Mouse (Mus musculus) forebrain, embryonic 13.5 days (tissue): ENCODE data around the gene Tex2. TPM values are rescaled to one million over a fixed set of nuclear protein-coding genes. Genes with fewer than 3 reads are reported as not detected.
"Not testable (repeated sequence)": the region's sequence is repeated elsewhere in the genome, so short reads cannot be mapped to it uniquely, and the experiment has no call there.

Source experiments
- ATAC-seq: fragments of 200-750 bp; cut with Nextera tagmentation; 2 replicates; pipeline ENCODE4 v1.8.0; 2017
- H3K27ac ChIP-seq: fragments of 300-500 bp; sonication (generic); 2 replicates; pipeline ENCODE4 v1.5.1; 2015; ENCODE audit warnings: inconsistent platforms, mild to moderate bottlenecking, moderate library complexity
- H3K27me3 ChIP-seq: fragments of 300-500 bp; sonication (generic); 2 replicates; pipeline ENCODE4 v1.6.1; 2015; ENCODE audit warnings: mild to moderate bottlenecking, inconsistent platforms
- H3K36me3 ChIP-seq: fragments of 300-500 bp; sonication (generic); 2 replicates; pipeline ENCODE4 v1.6.1; 2015; ENCODE audit warnings: mild to moderate bottlenecking, inconsistent platforms; ENCODE audit not compliant: poor library complexity, severe bottlenecking
- H3K4me1 ChIP-seq: fragments of 300-500 bp; sonication (generic); 2 replicates; pipeline ENCODE4 v1.6.1; 2015; ENCODE audit warnings: inconsistent platforms
- H3K4me2 ChIP-seq: fragments of 300-500 bp; sonication (generic); 2 replicates; pipeline ENCODE4 v1.6.1; 2015; ENCODE audit warnings: inconsistent platforms, mild to moderate bottlenecking, moderate library complexity
- H3K4me3 ChIP-seq: fragments of 300-500 bp; sonication (generic); 2 replicates; pipeline ENCODE4 v1.5.1; 2015; ENCODE audit warnings: mild to moderate bottlenecking, inconsistent platforms
- H3K9ac ChIP-seq: fragments of 300-500 bp; sonication (generic); 2 replicates; pipeline ENCODE4 v1.6.1; 2015; ENCODE audit warnings: mild to moderate bottlenecking, inconsistent platforms
- H3K9me3 ChIP-seq: fragments of 300-500 bp; sonication (generic); replicated peaks from 2 replicates; pipeline ENCODE4 v1.6.1; 2016; ENCODE audit warnings: inconsistent platforms
- WGBS: fragments of 180-500 bp; shearing (Covaris S2); methylation state at CpG from one replicate; pipeline ENCODE4 v1.1.7; 2015; 5-methylcytosine and 5-hydroxymethylcytosine counted together
- polyA plus RNA-seq: library from polyadenylated mRNA; unstranded; fragments of >200 nt; fragmentation: Nextera tagmentation; extraction: Ambion mirVana; gene quantifications from 2 replicates; pipeline ENCODE4 v1.2.1, GENCODE M21; 2015

The Tex2 gene
- 9.6 and 10.7 TPM in 2 replicates for polyA plus RNA-seq

DNA sequence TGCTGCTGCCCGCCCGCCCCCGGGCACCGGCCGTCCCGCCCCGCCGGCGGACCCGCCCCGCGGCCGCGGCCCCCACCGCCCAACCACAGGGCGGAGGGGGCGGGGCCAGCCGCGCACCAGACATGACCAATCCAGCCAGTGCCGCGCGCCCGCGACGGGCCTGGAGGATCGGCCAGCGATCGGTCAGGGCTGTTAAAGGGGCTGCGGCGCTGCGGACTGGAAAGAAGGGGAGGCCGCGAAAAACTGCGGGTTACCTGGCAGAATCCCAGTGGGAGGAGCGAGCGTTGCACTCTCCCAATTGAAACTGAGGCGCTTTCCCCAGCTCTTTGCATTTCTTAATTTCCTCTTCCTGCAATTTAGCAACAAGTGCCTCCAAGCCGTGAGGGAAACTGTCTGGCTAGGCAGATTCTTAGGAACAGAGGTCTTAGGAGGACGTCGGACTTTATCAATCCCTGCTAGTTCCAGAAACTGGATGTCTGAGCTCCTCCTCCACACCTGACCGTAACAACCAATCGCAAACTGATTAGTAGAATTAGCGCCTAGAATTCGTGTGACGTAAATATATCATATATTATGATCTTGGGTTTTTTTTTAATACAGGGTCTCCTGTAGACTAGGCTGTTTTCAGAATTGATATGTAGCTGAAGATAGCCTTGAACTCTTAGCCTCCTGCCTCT, at the start of gene Tex2:
TSS of gene Tex2 (minus strand) at position 463 of the 677 bp plus-strand sequence.
- H3K27me3 ChIP-seq, result 0 out of 2 replicates have a peak, but pooled peaks cover 8% of the 10 kb centered on the region
- H3K27ac ChIP-seq, result peak within 1 kb of the TSS; percentile 48; the same call in 1 of the 2 replicates
- peak; percentile 97 for ATAC-seq
- no peaks in the 10 kb centered on the region for H3K36me3 ChIP-seq
- H3K4me1 ChIP-seq, result peaks cover 12% of the 10 kb centered on the region
- peak within 1 kb of the TSS; percentile 87 for H3K9ac ChIP-seq
- H3K4me2 ChIP-seq, result peak within 1 kb of the TSS; percentile 84
- no peaks in the 10 kb centered on the region for H3K9me3 ChIP-seq
- WGBS, result under 1% methylated on average over 44 of the region's 45 CpGs
- H3K4me3 ChIP-seq, result peak within 1 kb of the TSS; percentile 88

DNA sequence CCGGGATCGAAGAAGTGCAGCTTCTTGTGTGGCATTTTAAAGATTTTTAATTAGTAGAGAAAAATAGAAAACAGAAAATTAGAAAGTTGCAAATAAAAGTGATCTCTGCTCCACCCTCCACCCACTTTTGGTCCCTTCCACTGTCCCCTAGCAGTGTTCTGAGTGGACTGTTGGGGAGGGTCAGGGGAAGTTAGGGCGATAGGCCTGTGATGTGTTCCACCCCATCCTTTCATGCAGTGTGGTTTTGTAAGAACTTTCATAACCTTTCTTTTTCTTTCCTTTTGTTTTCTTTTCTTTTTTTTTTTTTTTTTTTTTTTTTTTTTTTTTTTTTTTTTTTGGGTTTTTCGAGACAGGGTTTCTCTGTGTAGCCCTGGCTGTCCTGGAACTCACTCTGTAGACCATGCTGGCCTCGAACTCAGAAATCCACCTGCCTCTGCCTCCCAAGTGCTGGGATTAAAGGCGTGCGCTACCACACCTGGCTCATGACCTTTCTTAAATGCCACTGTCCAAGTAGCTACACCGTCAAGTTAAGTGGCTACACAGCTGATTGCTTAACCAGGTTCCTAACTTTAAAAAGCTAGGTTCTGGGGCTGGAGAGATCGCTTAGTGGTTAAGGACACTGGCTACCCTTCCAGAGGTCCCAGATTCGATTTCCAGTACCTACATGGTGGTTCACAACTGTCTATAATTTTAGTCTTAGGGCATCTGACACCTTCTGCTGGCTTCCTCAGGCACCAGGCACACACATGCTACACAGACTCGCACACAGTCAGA, 49.6 kb upstream of the Tex2 start:
- Histone ChIP-seq H3K9ac (no peak overlapping the region), H3K36me3 (no peaks in the 10 kb centered on the region), H3K4me2 (no peak overlapping the region), H3K9me3 (no peaks in the 10 kb centered on the region), H3K4me3 (no peak overlapping the region), H3K27ac (no peak overlapping the region), H3K4me1 (peaks cover 32% of the 10 kb centered on the region), H3K27me3 (no peaks in the 10 kb centered on the region)
- ATAC-seq, result no peak
- WGBS, result 92% methylated on average over 10 of the region's 11 CpGs

DNA sequence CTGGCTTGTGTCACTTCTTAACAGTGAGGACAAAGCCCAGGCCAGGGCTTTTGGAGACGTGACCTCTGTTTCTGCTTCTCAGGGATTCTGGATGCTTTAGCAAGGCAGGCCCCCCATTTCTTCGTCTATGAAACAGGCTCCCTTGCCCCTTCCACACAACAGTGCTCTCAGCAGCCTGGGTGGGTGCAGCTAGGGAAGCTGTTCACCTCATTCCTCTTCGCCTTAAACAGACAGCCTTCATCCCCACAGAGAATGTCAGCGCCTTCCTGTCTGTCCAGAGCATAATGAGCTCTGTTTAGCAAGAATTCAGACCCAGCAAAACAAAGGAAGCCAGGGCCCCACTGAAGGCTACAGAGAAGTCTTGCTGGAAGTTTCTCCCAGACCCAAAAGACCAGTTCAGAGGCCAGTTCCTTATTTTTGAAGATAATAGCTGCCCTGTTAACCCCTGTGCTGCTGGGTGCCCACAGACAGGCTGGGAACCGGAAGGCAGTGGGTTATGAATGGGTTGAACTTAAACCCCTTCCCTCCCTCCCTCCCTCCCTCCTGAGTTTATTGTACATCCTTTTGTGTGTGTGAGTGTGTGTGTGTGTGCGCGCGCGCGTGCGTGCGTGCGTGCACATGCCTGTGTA, 47.3 kb upstream of the Tex2 start:
- 36% methylated on average over 10 of the region's 13 CpGs for WGBS
- no peak overlapping the region; the same call in 1 of the 2 replicates for H3K9ac ChIP-seq
- H3K27ac ChIP-seq, result peak overlapping the region; percentile 72
- no peaks in the 10 kb centered on the region for H3K9me3 ChIP-seq
- H3K36me3 ChIP-seq, result no peaks in the 10 kb centered on the region
- no peak overlapping the region for H3K4me2 ChIP-seq
- peaks cover 36% of the 10 kb centered on the region for H3K4me1 ChIP-seq
- no peak for ATAC-seq
- no peak overlapping the region for H3K4me3 ChIP-seq
- H3K27me3 ChIP-seq, result no peaks in the 10 kb centered on the region

DNA sequence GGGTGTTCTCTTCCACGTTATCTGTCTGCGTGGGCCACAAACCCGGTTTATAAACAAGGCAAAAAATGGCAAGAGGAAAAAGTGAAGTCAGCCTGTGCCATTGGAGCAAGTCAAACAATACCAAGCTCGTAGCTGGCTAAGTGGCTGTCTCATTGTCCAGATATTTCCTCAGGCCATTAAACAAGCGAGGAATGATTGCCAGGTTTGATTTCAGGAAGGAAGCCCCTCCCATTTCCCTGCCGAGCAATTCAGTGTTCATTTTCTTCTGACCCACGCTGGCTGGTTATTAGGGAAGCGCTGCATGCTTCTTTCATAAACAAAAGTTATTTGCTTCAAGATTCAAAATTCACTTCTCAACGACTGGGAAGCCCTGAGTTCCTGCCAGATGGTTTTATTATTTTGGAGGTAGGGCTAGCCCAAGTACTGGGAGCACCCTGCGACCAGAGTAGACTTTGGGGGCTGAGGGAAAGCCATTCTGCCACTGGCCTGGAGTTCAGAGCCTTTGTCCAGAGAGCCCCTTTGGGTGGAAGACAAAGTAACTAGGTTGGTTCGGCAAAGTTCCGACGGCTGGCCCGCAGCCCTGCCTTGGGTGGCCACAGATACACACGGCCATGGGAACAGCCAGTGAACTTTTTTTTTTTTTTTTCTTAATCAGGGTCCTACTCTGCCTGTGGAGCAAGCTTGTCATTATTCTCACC, 46.5 kb upstream of the Tex2 start:
- Histone ChIP-seq H3K4me3 (no peak overlapping the region), H3K27me3 (no peaks in the 10 kb centered on the region), H3K9me3 (no peaks in the 10 kb centered on the region), H3K4me1 (peaks cover 36% of the 10 kb centered on the region), H3K27ac (peak overlapping the region; percentile 72), H3K4me2 (no peak overlapping the region), H3K9ac (0 out of 2 replicates have a peak overlapping the region, but pooled peaks have one; percentile 30), H3K36me3 (no peaks in the 10 kb centered on the region)
- no peak for ATAC-seq
- 26% methylated on average over 15 of the region's 15 CpGs for WGBS

DNA sequence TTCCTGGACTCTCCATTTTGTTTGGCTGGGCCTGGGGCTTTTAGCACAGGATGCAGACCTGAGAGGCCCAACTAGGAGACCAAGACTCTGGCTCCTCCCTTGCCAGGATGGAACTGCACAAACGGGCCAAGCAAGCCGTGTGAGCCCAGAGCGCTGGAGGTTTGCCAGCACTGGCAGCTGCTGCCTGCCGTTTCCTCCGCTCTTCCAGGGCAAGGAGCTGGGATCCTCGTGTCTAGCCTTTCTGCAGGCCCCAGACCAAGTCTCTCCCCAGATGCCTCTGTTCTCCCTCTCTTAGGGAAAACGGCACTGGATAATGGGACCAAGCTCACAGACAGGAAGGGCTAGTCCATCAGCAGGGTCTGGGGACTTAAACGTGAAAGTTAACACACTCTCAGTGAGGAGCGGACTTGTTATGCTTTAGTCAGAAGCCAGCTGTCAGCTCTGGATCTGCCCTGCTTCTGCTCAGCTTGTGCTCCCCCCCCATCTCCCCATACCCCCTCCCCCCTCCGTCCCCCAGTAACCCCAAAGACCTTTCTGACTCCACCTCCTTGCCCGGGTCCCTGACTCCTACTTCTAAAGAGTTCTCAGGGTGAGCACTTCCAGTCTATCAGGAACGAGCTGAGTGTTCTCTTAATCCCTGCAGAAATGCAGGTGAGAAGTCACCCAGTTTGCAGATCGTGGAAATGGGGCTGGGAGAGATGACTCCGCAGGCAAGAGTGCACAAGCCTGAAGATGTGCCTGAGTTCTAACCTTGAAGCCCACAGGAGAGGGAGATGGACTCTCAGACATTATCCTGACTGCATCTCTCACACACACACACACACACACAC, 45.0 kb upstream of the Tex2 start:
- H3K36me3 ChIP-seq, result no peaks in the 10 kb centered on the region
- peak; percentile 87 for ATAC-seq
- H3K27ac ChIP-seq, result peak overlapping the region; percentile 82
- no peaks in the 10 kb centered on the region for H3K27me3 ChIP-seq
- 22% methylated on average over 14 of the region's 14 CpGs for whole genome bisulfite sequencing
- no peaks in the 10 kb centered on the region for H3K9me3 ChIP-seq
- no peak overlapping the region for H3K4me3 ChIP-seq
- H3K9ac ChIP-seq, result peak overlapping the region; percentile 47
- peaks cover 36% of the 10 kb centered on the region for H3K4me1 ChIP-seq
- H3K4me2 ChIP-seq, result peak overlapping the region; percentile 27; the same call in 1 of the 2 replicates

DNA sequence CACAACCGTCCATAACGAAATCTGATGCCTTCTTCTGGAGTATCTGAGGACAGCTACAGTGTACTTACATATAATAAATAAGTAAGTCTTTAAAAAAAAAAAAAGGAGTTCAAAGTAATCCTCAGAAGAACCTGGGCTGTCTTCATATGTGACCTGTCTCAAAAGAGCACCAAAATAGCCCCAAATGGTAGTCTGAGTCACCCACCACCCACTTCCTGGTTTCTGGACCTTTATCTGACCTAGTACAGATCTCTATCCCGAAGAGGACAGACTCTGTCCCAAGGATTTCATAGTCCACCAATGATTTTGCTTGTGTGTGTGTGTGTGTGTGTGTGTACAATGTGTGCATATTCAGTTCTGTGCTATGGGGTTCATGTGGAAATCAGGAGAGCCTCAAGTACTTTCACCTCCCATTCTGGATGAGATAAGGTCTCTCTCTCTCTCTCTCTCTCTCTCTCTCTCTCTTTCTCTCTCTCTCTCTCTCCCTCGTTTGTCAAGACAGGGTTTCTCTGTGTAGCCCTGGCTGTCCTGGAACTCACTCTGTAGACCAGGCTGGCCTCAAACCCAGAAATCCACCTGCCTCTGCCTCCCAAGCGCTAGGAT, 43.8 kb upstream of the Tex2 start:
- H3K27me3 ChIP-seq, H3K4me2 ChIP-seq, H3K4me3 ChIP-seq, ATAC-seq, H3K27ac ChIP-seq, H3K36me3 ChIP-seq, H3K9me3 ChIP-seq, H3K9ac ChIP-seq: not testable (repeated sequence)
- H3K4me1 ChIP-seq, result peaks cover 36% of the 10 kb centered on the region
- WGBS, result 85% methylated on average over 5 of the region's 5 CpGs

DNA sequence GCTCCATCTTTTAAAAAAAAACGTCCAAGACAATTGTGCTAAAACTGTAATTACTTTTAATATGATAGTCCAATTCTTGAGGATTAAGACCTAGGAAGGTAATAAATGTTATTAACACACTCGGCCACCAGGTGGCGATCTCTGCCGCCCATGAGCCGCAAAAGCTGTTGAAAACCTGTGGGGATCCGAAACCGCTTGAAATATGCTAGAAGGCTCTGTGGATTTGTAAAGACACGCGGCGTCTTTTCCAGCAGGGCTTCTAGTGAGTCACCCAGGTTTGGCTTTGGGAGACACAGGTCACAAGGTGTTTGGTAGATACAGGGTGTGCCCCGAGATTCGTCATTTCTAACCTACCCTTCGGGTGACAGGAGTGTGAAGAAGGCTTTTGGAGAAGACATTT, 35.1 kb upstream of the Tex2 start:
- 0 out of 2 replicates have a peak, but pooled peaks have one; percentile 30 for ATAC-seq
- Histone ChIP-seq H3K4me1 (no peaks in the 10 kb centered on the region), H3K9me3 (no peaks in the 10 kb centered on the region), H3K4me2 (no peak overlapping the region), H3K27ac (no peak overlapping the region), H3K36me3 (no peaks in the 10 kb centered on the region), H3K9ac (no peak overlapping the region), H3K27me3 (no peaks in the 10 kb centered on the region), H3K4me3 (no peak overlapping the region)
- WGBS, result 25% methylated on average over 13 of the region's 13 CpGs

DNA sequence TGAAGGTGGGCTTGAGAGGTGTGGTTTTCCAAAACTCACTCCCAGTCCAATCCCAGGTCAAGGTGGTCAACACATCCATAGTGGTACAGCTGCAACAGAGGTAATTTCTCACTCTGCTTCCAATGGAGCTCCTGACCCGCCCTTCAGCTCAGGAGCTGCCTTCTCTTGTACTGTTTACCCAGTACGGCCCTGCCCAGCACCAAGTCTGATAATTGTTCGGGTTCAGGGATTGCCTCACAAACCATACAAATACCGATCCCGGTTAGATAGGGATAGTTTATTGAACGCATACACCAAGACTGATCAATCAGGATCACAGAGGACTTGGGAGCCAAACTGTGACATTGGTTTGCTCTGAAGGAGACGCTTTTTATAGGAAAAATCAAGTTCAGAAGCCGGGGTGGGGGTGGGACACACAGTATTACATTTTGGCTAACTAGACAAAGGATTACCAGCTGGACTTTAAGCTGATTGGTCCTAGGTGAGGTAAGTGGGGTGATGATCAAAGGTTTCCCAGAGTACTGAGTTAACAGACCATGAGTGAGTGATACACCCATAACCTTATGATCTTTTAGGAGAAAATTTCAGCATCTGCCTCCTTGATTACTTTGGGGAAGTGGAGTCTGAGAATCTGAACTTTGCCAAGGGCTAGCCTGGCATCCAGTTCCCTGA, 29.9 kb upstream of the Tex2 start:
- H3K27me3 ChIP-seq, result no peaks in the 10 kb centered on the region
- no peak overlapping the region for H3K4me3 ChIP-seq
- no peak overlapping the region for H3K9ac ChIP-seq
- no peaks in the 10 kb centered on the region for H3K9me3 ChIP-seq
- 79% methylated on average over 8 of the region's 8 CpGs for WGBS
- H3K4me2 ChIP-seq, result no peak overlapping the region
- no peak for ATAC-seq
- H3K36me3 ChIP-seq, result no peaks in the 10 kb centered on the region
- peaks cover 23% of the 10 kb centered on the region for H3K4me1 ChIP-seq
- no peak overlapping the region for H3K27ac ChIP-seq

DNA sequence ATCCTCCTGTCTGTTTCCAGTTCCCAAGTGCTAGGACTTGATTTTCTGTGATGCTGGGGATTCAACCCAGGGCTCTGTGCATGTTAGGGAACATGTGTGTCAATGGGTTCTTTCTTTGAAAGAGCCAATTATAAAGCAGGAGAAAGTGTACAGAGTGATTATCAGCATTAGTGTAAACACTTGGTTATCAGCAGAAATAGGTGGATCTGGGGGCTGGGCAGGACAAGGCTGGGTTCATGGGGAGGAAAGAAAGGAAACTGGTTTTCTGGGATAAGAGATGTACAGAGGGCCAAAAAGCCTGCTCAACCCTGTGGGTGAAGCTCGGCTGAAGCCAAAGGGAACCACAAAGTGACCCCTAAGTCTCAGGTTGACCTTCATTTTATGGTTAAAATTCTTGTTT, 28.4 kb upstream of the Tex2 start:
- Histone ChIP-seq H3K36me3 (no peaks in the 10 kb centered on the region), H3K4me1 (peaks cover 31% of the 10 kb centered on the region), H3K4me2 (no peak overlapping the region), H3K9ac (no peak overlapping the region), H3K27ac (no peak overlapping the region), H3K27me3 (no peaks in the 10 kb centered on the region), H3K9me3 (no peaks in the 10 kb centered on the region), H3K4me3 (no peak overlapping the region)
- no peak for ATAC-seq
- 71% methylated on average over 1 of the region's 1 CpGs for WGBS

DNA sequence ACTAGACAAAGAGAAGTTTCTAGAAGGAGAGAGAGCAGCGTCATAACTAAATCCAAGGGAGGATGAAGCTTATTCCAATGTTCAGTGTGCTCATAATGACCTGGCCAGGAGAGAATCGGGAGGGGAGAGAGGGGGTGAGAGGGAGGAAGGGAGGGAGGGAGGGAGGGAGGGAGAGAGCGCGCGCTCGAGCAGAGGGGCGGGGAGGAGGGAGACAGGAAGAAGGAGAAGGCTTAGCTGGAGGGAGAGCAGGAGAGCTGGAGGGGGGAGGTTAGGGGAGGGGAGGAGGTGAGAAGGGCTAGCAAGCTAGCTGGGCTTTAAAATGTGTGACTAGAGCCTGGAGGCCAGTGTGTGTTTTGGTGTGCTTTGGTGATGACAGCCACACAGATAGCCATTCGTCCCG, 26.8 kb upstream of the Tex2 start:
- H3K9ac ChIP-seq, result 0 out of 2 replicates have a peak overlapping the region, but pooled peaks have one; percentile 40
- H3K4me1 ChIP-seq, result peaks cover 31% of the 10 kb centered on the region
- ATAC-seq, result no peak
- no peak overlapping the region for H3K4me3 ChIP-seq
- H3K9me3 ChIP-seq, result no peaks in the 10 kb centered on the region
- H3K27me3 ChIP-seq, result no peaks in the 10 kb centered on the region
- 20% methylated on average over 9 of the region's 9 CpGs for WGBS
- H3K36me3 ChIP-seq, result no peaks in the 10 kb centered on the region
- no peak overlapping the region for H3K4me2 ChIP-seq
- no peak overlapping the region for H3K27ac ChIP-seq
